Mouse (Mus musculus): ENCODE measurements around the gene Polr2a. TPM values are rescaled to one million over a fixed set of nuclear protein-coding genes. Genes with fewer than 3 reads are reported as not detected.

Gene Polr2a
- polyA plus RNA-seq (2015; fragmentation: Nextera tagmentation; extraction: Ambion mirVana), result 15.2 and 15.8 TPM in 2 replicates

GRCm38 (mm10) chr11:69758478-69758970 lies at the start of gene Polr2a:
Polr2a (minus strand) TSS chr11:69758637.

GRCm38 (mm10) chr11:69804972-69805909 lies 46.8 kb upstream of the Polr2a start, which contains the start of gene Tmem102:
Tmem102 (minus strand) TSS chr11:69805624.

GRCm38 (mm10) chr11:69801379-69801977 lies 43.0 kb upstream of the Polr2a start, which contains the start of gene Fgf11:
Fgf11 (minus strand) TSS chr11:69801857.

GRCm38 (mm10) chr11:69795168-69795982 lies 36.9 kb upstream of the Polr2a start, which contains the start of gene Chrnb1:
Chrnb1 (minus strand) TSS chr11:69795943.

GRCm38 (mm10) chr11:69765221-69766125 lies 7.0 kb upstream of the Polr2a start, which contains the start of gene Zbtb4:
Zbtb4 (plus strand) TSS chr11:69765912.

GRCm38 (mm10) chr11:69761868-69762267 lies 3.4 kb upstream of the Polr2a start, which contains the start of gene Slc35g3:
Slc35g3 (minus strand) TSS chr11:69761968.

GRCm38 (mm10) chr11:69695361-69696181 lies 62.9 kb downstream of the Polr2a start, which contains the start of the genes Tnfsf12 and Tnfsfm13:
Tnfsf12 (minus strand) TSS chr11:69695849.
Tnfsfm13 (minus strand) TSS chr11:69696098.

GRCm38 (mm10) chr11:69685526-69686148 lies 72.8 kb downstream of the Polr2a start, which contains the start of gene Tnfsf13:
Tnfsf13 (minus strand) TSS chr11:69685784.

Other genes with a start within 250 kb of the Polr2a start
- 0.06 and 0.21 TPM in 2 replicates for gene Dnah2, start 209.5 kb downstream of the Polr2a start, polyA plus RNA-seq (2015; fragmentation: Nextera tagmentation; extraction: Ambion mirVana)
- 1.1 and 1.8 TPM in 2 replicates for gene Efnb3, start 198.4 kb downstream of the Polr2a start, polyA plus RNA-seq (2015; fragmentation: Nextera tagmentation; extraction: Ambion mirVana)
- 19.3 and 21.3 TPM in 2 replicates for gene Wrap53, start 178.4 kb downstream of the Polr2a start, polyA plus RNA-seq (2015; fragmentation: Nextera tagmentation; extraction: Ambion mirVana)
- gene Trp53, start 178.3 kb downstream of the Polr2a start, polyA plus RNA-seq (2015; fragmentation: Nextera tagmentation; extraction: Ambion mirVana), result 80.6 and 88.9 TPM in 2 replicates
- 20.4 and 20.8 TPM in 2 replicates for gene Atp1b2, start 152.7 kb downstream of the Polr2a start, polyA plus RNA-seq (2015; fragmentation: Nextera tagmentation; extraction: Ambion mirVana)
- not detected in 2 replicates for gene Shbg, start 140.7 kb downstream of the Polr2a start, polyA plus RNA-seq (2015; fragmentation: Nextera tagmentation; extraction: Ambion mirVana)
- 7.3 and 7.9 TPM in 2 replicates for gene Sat2, start 136.6 kb downstream of the Polr2a start, polyA plus RNA-seq (2015; fragmentation: Nextera tagmentation; extraction: Ambion mirVana)
- 11.5 and 12.6 TPM in 2 replicates for gene Fxr2, start 125.6 kb downstream of the Polr2a start, polyA plus RNA-seq (2015; fragmentation: Nextera tagmentation; extraction: Ambion mirVana)
- gene Sox15, start 103.3 kb downstream of the Polr2a start, polyA plus RNA-seq (2015; fragmentation: Nextera tagmentation; extraction: Ambion mirVana), result 0.19 and 0.25 TPM in 2 replicates
- 44.5 and 46.1 TPM in 2 replicates for gene Mpdu1, start 96.0 kb downstream of the Polr2a start, polyA plus RNA-seq (2015; fragmentation: Nextera tagmentation; extraction: Ambion mirVana)
- 25.2 and 39.1 TPM in 2 replicates for gene Cd68, start 92.5 kb downstream of the Polr2a start, polyA plus RNA-seq (2015; fragmentation: Nextera tagmentation; extraction: Ambion mirVana)
- 272 and 275 TPM in 2 replicates for gene Eif4a1, start 86.2 kb downstream of the Polr2a start, polyA plus RNA-seq (2015; fragmentation: Nextera tagmentation; extraction: Ambion mirVana)
- 37.0 and 38.4 TPM in 2 replicates for gene Senp3, start 76.6 kb downstream of the Polr2a start, polyA plus RNA-seq (2015; fragmentation: Nextera tagmentation; extraction: Ambion mirVana)
- 0.64 and 0.78 TPM in 2 replicates for gene Tnfsf13, start 72.9 kb downstream of the Polr2a start, polyA plus RNA-seq (2015; fragmentation: Nextera tagmentation; extraction: Ambion mirVana)
- 4.4 and 5.2 TPM in 2 replicates for gene Tnfsf12, start 62.8 kb downstream of the Polr2a start, polyA plus RNA-seq (2015; fragmentation: Nextera tagmentation; extraction: Ambion mirVana)
- 2.1 and 2.8 TPM in 2 replicates for gene Tnfsfm13, start 62.5 kb downstream of the Polr2a start, polyA plus RNA-seq (2015; fragmentation: Nextera tagmentation; extraction: Ambion mirVana)
- gene Slc35g3, start 3.3 kb upstream of the Polr2a start, polyA plus RNA-seq (2015; fragmentation: Nextera tagmentation; extraction: Ambion mirVana), result 0.07 and 0.08 TPM in 2 replicates
- gene Zbtb4, start 7.3 kb upstream of the Polr2a start, polyA plus RNA-seq (2015; fragmentation: Nextera tagmentation; extraction: Ambion mirVana), result 1.3 and 1.9 TPM in 2 replicates
- 0.99 and 1.5 TPM in 2 replicates for gene Chrnb1, start 37.3 kb upstream of the Polr2a start, polyA plus RNA-seq (2015; fragmentation: Nextera tagmentation; extraction: Ambion mirVana)
- 0.33 and 0.36 TPM in 2 replicates for gene Fgf11, start 43.2 kb upstream of the Polr2a start, polyA plus RNA-seq (2015; fragmentation: Nextera tagmentation; extraction: Ambion mirVana)
- gene Tmem102, start 47.0 kb upstream of the Polr2a start, polyA plus RNA-seq (2015; fragmentation: Nextera tagmentation; extraction: Ambion mirVana), result 0.30 and 0.68 TPM in 2 replicates
- not detected in 2 replicates for gene Gm39566, start 56.7 kb upstream of the Polr2a start, polyA plus RNA-seq (2015; fragmentation: Nextera tagmentation; extraction: Ambion mirVana)
- gene Spem2, start 59.8 kb upstream of the Polr2a start, polyA plus RNA-seq (2015; fragmentation: Nextera tagmentation; extraction: Ambion mirVana), result not detected in 2 replicates
- gene Spem1, start 63.5 kb upstream of the Polr2a start, polyA plus RNA-seq (2015; fragmentation: Nextera tagmentation; extraction: Ambion mirVana), result 0.12 TPM in 1 of 2 replicates, not detected in the other
- 2.6 and 3.1 TPM in 2 replicates for gene Nlgn2, start 79.1 kb upstream of the Polr2a start, polyA plus RNA-seq (2015; fragmentation: Nextera tagmentation; extraction: Ambion mirVana)
- gene Tmem256, start 79.9 kb upstream of the Polr2a start, polyA plus RNA-seq (2015; fragmentation: Nextera tagmentation; extraction: Ambion mirVana), result 337 and 343 TPM in 2 replicates
- 45.7 and 56.8 TPM in 2 replicates for gene Plscr3, start 87.7 kb upstream of the Polr2a start, polyA plus RNA-seq (2015; fragmentation: Nextera tagmentation; extraction: Ambion mirVana)
- 0.56 and 0.91 TPM in 2 replicates for gene Tnk1, start 100.1 kb upstream of the Polr2a start, polyA plus RNA-seq (2015; fragmentation: Nextera tagmentation; extraction: Ambion mirVana)
- not detected in 2 replicates for gene Tmem95, start 119.4 kb upstream of the Polr2a start, polyA plus RNA-seq (2015; fragmentation: Nextera tagmentation; extraction: Ambion mirVana)
- gene Kctd11, start 122.8 kb upstream of the Polr2a start, polyA plus RNA-seq (2015; fragmentation: Nextera tagmentation; extraction: Ambion mirVana), result 2.3 and 3.1 TPM in 2 replicates
- gene Acap1, start 136.9 kb upstream of the Polr2a start, polyA plus RNA-seq (2015; fragmentation: Nextera tagmentation; extraction: Ambion mirVana), result 15.3 and 21.3 TPM in 2 replicates
- gene 2810408A11Rik, start 142.3 kb upstream of the Polr2a start, polyA plus RNA-seq (2015; fragmentation: Nextera tagmentation; extraction: Ambion mirVana), result 2.2 and 2.6 TPM in 2 replicates
- gene Neurl4, start 142.4 kb upstream of the Polr2a start, polyA plus RNA-seq (2015; fragmentation: Nextera tagmentation; extraction: Ambion mirVana), result 3.2 and 3.4 TPM in 2 replicates
- gene Gps2, start 155.3 kb upstream of the Polr2a start, polyA plus RNA-seq (2015; fragmentation: Nextera tagmentation; extraction: Ambion mirVana), result 104 and 116 TPM in 2 replicates
- 1,453 and 1,558 TPM in 2 replicates for gene Eif5a, start 163.3 kb upstream of the Polr2a start, polyA plus RNA-seq (2015; fragmentation: Nextera tagmentation; extraction: Ambion mirVana)
- gene Ybx2, start 177.2 kb upstream of the Polr2a start, polyA plus RNA-seq (2015; fragmentation: Nextera tagmentation; extraction: Ambion mirVana), result 0.12 and 0.53 TPM in 2 replicates
- gene Slc2a4, start 189.6 kb upstream of the Polr2a start, polyA plus RNA-seq (2015; fragmentation: Nextera tagmentation; extraction: Ambion mirVana), result 19.1 and 22.0 TPM in 2 replicates
- 0.98 and 1.6 TPM in 2 replicates for gene Cldn7, start 206.1 kb upstream of the Polr2a start, polyA plus RNA-seq (2015; fragmentation: Nextera tagmentation; extraction: Ambion mirVana)
- gene Ctdnep1, start 222.5 kb upstream of the Polr2a start, polyA plus RNA-seq (2015; fragmentation: Nextera tagmentation; extraction: Ambion mirVana), result 20.7 and 22.4 TPM in 2 replicates
- 69.4 and 73.0 TPM in 2 replicates for gene Elp5, start 223.9 kb upstream of the Polr2a start, polyA plus RNA-seq (2015; fragmentation: Nextera tagmentation; extraction: Ambion mirVana)
- gene Gabarap, start 232.5 kb upstream of the Polr2a start, polyA plus RNA-seq (2015; fragmentation: Nextera tagmentation; extraction: Ambion mirVana), result 318 and 353 TPM in 2 replicates
- 26.6 and 35.9 TPM in 2 replicates for gene Phf23, start 237.1 kb upstream of the Polr2a start, polyA plus RNA-seq (2015; fragmentation: Nextera tagmentation; extraction: Ambion mirVana)
- 6.9 and 10.2 TPM in 2 replicates for gene Dvl2, start 242.0 kb upstream of the Polr2a start, polyA plus RNA-seq (2015; fragmentation: Nextera tagmentation; extraction: Ambion mirVana)